Mouse (Mus musculus) MEL (cell line): ENCODE measurements around the gene Dhx35.

Source experiments
- MXI1 ChIP-seq: IDR thresholded peaks from 2 replicates; pipeline ENCODE4 v1.6.1; 2011; ENCODE audit warnings: mild to moderate bottlenecking, low read depth, low read length, improper control_type of control experiment
- TAL1 ChIP-seq: IDR thresholded peaks from 2 replicates; pipeline ENCODE4 v1.6.1; 2012; ENCODE audit warnings: mild to moderate bottlenecking, inconsistent platforms, low read length, moderate library complexity, mixed read lengths

- no peak for TF ChIP-seq MXI1
- TF ChIP-seq TAL1: no peak
These were observed 32.3 kb upstream of the Dhx35 start for GRCm38 (mm10) chr2:158762339-158762738.
